Mouse (Mus musculus) heart, embryonic 16.5 days (tissue): Measurements from ENCODE around the gene Stk4. TPM values are rescaled to one million over a fixed set of nuclear protein-coding genes. Genes with fewer than 3 reads are reported as not detected.
"Not testable (repeated sequence)": the region's sequence is repeated elsewhere in the genome, so short reads cannot be mapped to it uniquely, and the experiment has no call there.

ENCODE experiments used
- ATAC-seq: fragments of 200-750 bp; cut with Nextera tagmentation; replicated peaks from 2 replicates; pipeline ENCODE4 v1.8.0; 2017; ENCODE audit warnings: moderate number of reproducible peaks; ENCODE audit not compliant: insufficient read depth, low FRiP score; ENCODE audit errors: extremely low read depth
- H3K27ac ChIP-seq: fragments of 300-500 bp; sonication (generic); 2 replicates; pipeline ENCODE4 v1.5.1; 2014; ENCODE audit warnings: mild to moderate bottlenecking, low read length, control low read depth, moderate library complexity
- H3K27me3 ChIP-seq: fragments of 300-500 bp; sonication (generic); 2 replicates; pipeline ENCODE4 v1.6.1; 2014; ENCODE audit warnings: low read length, mixed read lengths; ENCODE audit not compliant: control insufficient read depth, insufficient read depth
- H3K36me3 ChIP-seq: fragments of 300-500 bp; sonication (generic); 2 replicates; pipeline ENCODE4 v1.6.1; 2014; ENCODE audit not compliant: control insufficient read depth, insufficient read depth
- H3K4me1 ChIP-seq: fragments of 300-500 bp; sonication (generic); 2 replicates; pipeline ENCODE4 v1.6.1; 2014; ENCODE audit warnings: low read length, mixed read lengths; ENCODE audit not compliant: control insufficient read depth, insufficient read depth
- H3K4me2 ChIP-seq: fragments of 300-500 bp; sonication (generic); 2 replicates; pipeline ENCODE4 v1.6.1; 2014; ENCODE audit warnings: low read depth, mild to moderate bottlenecking, control low read depth, low read length
- H3K4me3 ChIP-seq: fragments of 300-500 bp; sonication (generic); 2 replicates; pipeline ENCODE4 v1.5.1; 2014; ENCODE audit warnings: mild to moderate bottlenecking, control low read depth, low read length
- H3K9ac ChIP-seq: fragments of 300-500 bp; sonication (generic); 2 replicates; pipeline ENCODE4 v1.6.1; 2014; ENCODE audit warnings: low read length, control low read depth
- H3K9me3 ChIP-seq: fragments of 300-500 bp; sonication (generic); replicated peaks from 2 replicates; pipeline ENCODE4 v1.6.1; 2016; ENCODE audit warnings: low read length; ENCODE audit not compliant: control insufficient read depth
- WGBS: fragments of 180-500 bp; shearing (Covaris S2); extraction: QIAGEN DNeasy Blood & Tissue Kit; methylation state at CpG from one replicate; pipeline ENCODE4 v1.1.7; 2014; 5-methylcytosine and 5-hydroxymethylcytosine counted together
- polyA plus RNA-seq: library from polyadenylated mRNA; unstranded; fragments of >200 nt; fragmentation: Nextera tagmentation; extraction: Ambion mirVana; gene quantifications from 2 replicates; pipeline ENCODE4 v1.2.1, GENCODE M21; 2015

Stk4 gene
- polyA plus RNA-seq, 1 experiment from 2014 or later = 17.8 TPM

DNA sequence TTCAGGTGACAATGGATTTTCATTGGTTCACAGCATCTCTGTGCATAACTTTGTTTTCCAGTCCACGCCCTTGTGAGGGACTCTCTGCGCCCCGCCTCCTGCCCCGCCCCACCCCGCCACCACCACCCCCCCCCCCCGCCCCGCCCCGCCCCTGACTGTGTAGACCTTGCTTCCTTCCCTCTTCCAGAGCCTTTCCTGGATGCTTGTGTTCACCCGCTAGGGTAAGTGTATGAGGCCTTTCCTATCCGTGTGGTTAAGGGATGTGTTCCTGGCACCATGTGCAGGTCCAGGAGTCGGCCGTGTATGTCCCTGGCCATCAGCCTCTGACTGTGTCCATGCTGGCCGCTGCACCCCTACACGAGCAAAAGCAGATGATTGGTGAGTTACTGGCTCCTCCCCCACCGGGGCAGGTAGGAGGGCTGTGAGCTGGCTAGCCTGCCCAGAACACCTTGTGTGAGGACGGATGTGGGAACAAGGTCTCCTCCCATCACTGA lies 22.9 kb upstream of the Stk4 start:
- Histone ChIP-seq H3K9me3 (no peaks in the 10 kb centered on the region), H3K9ac (no peak overlapping the region), H3K4me1 (no peaks in the 10 kb centered on the region), H3K36me3 (peaks cover 3% of the 10 kb centered on the region; the same call in 1 of the 2 replicates), H3K27me3 (peaks cover 9% of the 10 kb centered on the region), H3K4me3 (peak overlapping the region; percentile 23; the same call in 1 of the 2 replicates), H3K4me2 (peak overlapping the region; percentile 54), H3K27ac (no peak overlapping the region)
- no peak for ATAC-seq
- 6% methylated on average over 13 of the region's 16 CpGs for WGBS

DNA sequence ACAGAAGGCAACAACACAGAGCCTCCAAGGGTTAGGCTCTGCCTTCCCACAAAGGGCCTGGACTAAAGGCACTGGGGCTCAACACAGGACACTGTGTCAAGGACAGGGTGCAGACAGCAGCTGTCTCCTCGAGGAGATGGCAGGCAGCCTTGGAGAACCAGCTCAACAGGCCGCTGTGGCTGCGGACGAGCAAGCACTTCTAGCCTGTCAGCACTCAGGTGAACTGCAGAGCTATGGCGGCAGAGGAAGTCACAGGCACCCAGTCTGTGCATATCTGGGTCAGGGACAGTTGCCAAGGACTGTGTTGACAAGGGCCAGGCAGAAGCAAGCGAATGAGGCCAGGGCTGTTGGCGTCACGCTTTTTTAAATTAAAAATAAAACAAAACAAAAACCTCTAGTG lies 16.4 kb upstream of the Stk4 start:
- H3K4me2 ChIP-seq = peak overlapping the region; percentile 45
- no peak overlapping the region for H3K4me3 ChIP-seq
- ATAC-seq = peak; percentile 91
- H3K9me3 ChIP-seq = no peaks in the 10 kb centered on the region
- WGBS = 47% methylated on average over 8 of the region's 8 CpGs
- H3K27ac ChIP-seq = peak overlapping the region; percentile 72
- no peak overlapping the region for H3K9ac ChIP-seq
- peaks cover 5% of the 10 kb centered on the region; the same call in 1 of the 2 replicates for H3K27me3 ChIP-seq
- H3K36me3 ChIP-seq = peaks cover 30% of the 10 kb centered on the region
- H3K4me1 ChIP-seq = peaks cover 12% of the 10 kb centered on the region

DNA sequence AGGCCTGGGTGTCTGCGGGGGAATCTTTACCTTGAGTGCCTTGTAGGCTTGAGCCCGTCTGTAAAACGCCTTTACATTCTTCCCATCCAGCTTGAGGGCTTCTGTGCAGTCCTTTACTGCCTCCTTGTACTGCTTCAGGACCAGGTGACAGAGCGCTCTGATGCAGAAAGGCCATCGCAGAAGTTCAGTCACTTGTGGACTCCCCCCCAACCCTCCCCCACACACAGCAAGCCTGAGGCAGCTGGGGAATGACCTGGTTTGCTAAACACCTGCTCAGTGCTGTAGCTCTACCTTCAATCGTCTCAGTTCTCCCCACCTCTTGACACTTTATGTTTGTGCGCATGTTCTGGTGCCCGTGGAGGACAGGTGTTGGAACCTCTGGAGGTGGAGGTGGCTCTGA lies 15.5 kb upstream of the Stk4 start:
- Histone ChIP-seq H3K36me3 (peaks cover 39% of the 10 kb centered on the region), H3K27me3 (peaks cover 5% of the 10 kb centered on the region; the same call in 1 of the 2 replicates), H3K4me1 (peaks cover 12% of the 10 kb centered on the region), H3K4me2 (no peak overlapping the region), H3K9ac (no peak overlapping the region), H3K9me3 (no peaks in the 10 kb centered on the region), H3K27ac (no peak overlapping the region), H3K4me3 (no peak overlapping the region)
- no peak for ATAC-seq
- WGBS = 83% methylated on average over 8 of the region's 8 CpGs

DNA sequence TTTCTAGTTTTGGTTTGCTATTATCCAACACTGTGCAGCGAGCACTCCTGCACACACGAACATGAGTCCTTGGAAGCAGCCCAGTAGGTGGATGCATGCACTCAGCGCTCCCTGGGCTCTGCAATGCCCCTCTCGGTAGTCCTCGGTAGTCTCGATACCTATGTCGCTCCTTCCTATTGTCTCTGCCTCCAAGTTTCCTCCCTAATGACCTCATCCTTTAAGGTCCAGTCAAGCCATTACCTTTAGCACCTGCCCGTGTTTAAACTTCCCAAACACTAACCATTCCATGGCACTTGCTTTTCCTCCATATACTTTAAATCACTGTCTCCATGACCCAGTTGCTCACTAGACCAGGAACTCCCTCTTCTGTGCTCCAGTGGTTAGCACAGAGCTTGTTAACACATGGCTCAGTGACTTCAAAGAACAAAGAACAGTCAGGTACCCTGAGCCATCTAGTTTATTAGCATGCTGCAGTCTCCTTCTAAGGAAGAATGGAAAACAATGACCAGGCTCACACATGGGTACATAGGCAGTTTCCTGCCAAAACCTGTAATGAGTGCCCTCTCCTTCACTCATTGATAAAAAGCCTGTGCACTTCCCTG lies 10.4 kb upstream of the Stk4 start:
- Histone ChIP-seq H3K4me3 (no peak overlapping the region), H3K9me3 (no peaks in the 10 kb centered on the region), H3K4me2 (no peak overlapping the region), H3K9ac (no peak overlapping the region), H3K4me1 (0 out of 2 replicates have a peak, but pooled peaks cover 2% of the 10 kb centered on the region), H3K27ac (no peak overlapping the region), H3K27me3 (no peaks in the 10 kb centered on the region), H3K36me3 (peaks cover 60% of the 10 kb centered on the region)
- ATAC-seq = no peak
- 92% methylated on average over 8 of the region's 8 CpGs for WGBS

DNA sequence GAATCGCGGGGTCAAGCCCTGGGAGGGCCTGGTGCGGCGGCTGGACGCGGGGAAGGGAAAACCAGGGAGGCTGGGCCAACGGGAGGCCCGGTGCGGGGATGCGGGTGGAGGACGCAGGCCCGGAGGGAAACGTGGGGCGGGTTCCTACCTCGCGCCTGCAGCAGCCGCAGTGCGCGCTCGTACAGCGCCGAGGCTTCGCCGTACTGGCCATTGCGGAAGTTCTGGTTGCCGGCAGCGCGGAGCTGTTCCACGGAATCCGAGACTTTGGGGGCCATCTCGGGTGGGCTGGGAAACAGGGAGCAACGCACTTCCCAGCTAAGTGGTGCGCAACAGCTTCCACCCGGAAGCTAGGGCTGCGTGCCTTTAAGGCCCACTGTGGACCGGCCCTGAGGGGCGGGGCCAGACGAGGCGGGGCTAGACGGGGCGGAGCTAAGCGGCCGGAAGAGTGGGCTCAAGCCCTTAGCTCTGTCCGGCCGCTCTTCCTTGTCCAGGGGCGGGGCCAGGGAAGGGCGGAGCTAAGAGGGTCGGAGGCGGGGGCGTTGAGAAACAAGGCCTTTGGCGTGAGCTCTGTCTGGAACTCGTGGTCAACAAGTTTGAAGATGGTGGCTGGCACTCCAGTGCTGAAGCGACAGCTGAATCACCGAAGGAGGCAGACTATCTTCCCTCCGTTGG lies 779 bp downstream of the Stk4 start, which contains the start of gene Tomm34:
Gene Tomm34 (minus strand): TSS at position 405 of the 672 bp plus-strand sequence.
- H3K4me1 ChIP-seq = peaks cover 22% of the 10 kb centered on the region
- peaks cover 5% of the 10 kb centered on the region; the same call in 1 of the 2 replicates for H3K36me3 ChIP-seq
- peak within 1 kb of the TSS; percentile 96 for H3K4me3 ChIP-seq
- H3K9ac ChIP-seq = peak within 1 kb of the TSS; percentile 93
- H3K27me3 ChIP-seq = no peaks in the 10 kb centered on the region
- peak within 1 kb of the TSS; percentile 72 for H3K27ac ChIP-seq
- peak within 1 kb of the TSS; percentile 95 for H3K4me2 ChIP-seq
- H3K9me3 ChIP-seq = no peaks in the 10 kb centered on the region
- WGBS = 1% methylated on average over 55 of the region's 55 CpGs
- peak; percentile 94 for ATAC-seq

DNA sequence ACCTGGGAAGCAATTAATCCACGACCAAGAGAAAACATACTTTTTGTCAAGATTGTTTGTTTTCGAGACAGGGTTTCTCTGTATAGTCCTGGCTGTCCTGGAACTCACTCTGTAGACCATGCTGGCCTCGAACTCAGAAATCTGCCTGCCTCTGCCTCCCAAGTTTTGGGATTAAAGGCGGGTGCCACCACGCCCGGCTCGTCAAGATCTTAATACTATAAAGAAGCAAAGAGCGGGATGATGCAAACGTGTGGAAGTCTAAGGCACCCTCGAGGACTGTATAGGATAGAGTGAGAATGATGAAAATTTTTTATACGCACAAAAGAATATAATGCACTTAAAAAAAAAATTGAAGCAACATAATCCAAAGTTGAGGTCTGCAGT lies 1.3 kb downstream of the Stk4 start:
- not testable (repeated sequence) for ATAC-seq, H3K36me3 ChIP-seq, H3K9ac ChIP-seq, H3K27me3 ChIP-seq, H3K9me3 ChIP-seq
- 74% methylated on average over 11 of the region's 11 CpGs for WGBS
- H3K4me1 ChIP-seq = peaks cover 22% of the 10 kb centered on the region
- H3K4me2 ChIP-seq = peak overlapping the region; percentile 95
- H3K4me3 ChIP-seq = peak overlapping the region; percentile 96
- peak overlapping the region; percentile 72 for H3K27ac ChIP-seq

DNA sequence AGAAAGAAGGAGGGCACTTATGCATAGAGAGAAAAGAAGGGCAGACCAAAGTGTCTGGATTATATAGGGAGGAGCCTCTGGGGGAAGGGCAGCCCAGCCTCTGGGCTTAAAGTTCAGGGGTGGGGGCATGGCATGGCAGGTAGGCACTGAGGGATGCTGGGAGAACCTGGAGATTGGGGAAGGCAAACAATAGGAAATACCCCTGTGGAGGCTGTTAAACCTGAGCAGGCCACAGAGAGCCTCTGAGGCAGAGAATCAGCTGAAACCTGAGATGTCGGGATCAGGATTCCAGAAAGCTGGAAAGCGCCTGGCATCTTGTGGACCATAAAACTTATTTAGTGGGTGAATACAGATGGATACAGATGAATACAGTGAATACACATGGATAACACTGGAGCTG lies 2.0 kb downstream of the Stk4 start:
- no peaks in the 10 kb centered on the region for H3K9me3 ChIP-seq
- no peaks in the 10 kb centered on the region for H3K36me3 ChIP-seq
- no peaks in the 10 kb centered on the region for H3K27me3 ChIP-seq
- ATAC-seq = no peak
- H3K9ac ChIP-seq = no peak overlapping the region
- H3K27ac ChIP-seq = no peak overlapping the region
- H3K4me1 ChIP-seq = peaks cover 22% of the 10 kb centered on the region
- WGBS = 81% methylated on average over 2 of the region's 2 CpGs
- H3K4me3 ChIP-seq = no peak overlapping the region
- H3K4me2 ChIP-seq = no peak overlapping the region

DNA sequence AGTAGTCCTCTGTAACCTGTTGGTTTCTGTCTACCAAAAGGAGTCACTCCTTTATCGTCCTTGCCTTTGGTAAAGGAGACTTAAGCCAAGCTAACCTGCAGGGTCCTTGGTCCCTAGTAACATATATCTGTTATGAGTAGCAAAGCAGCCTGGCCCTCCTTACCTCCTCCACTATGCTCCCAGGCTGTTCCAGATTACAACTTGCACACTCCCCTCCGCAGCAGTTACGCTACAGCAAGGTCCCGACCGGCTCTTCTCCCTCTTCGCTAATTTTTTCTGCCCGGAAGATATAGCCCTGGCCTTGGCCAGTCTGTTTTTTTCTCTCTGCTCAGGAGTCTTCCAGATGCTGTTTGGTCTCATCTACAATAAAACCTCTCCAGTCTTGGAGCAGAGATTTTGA lies 3.0 kb downstream of the Stk4 start:
- no peak overlapping the region for H3K27ac ChIP-seq
- H3K4me3 ChIP-seq = no peak overlapping the region
- ATAC-seq = no peak
- H3K36me3 ChIP-seq = no peaks in the 10 kb centered on the region
- no peaks in the 10 kb centered on the region for H3K9me3 ChIP-seq
- no peak overlapping the region for H3K9ac ChIP-seq
- WGBS = 78% methylated on average over 7 of the region's 7 CpGs
- peaks cover 20% of the 10 kb centered on the region for H3K4me1 ChIP-seq
- H3K4me2 ChIP-seq = no peak overlapping the region
- H3K27me3 ChIP-seq = no peaks in the 10 kb centered on the region

DNA sequence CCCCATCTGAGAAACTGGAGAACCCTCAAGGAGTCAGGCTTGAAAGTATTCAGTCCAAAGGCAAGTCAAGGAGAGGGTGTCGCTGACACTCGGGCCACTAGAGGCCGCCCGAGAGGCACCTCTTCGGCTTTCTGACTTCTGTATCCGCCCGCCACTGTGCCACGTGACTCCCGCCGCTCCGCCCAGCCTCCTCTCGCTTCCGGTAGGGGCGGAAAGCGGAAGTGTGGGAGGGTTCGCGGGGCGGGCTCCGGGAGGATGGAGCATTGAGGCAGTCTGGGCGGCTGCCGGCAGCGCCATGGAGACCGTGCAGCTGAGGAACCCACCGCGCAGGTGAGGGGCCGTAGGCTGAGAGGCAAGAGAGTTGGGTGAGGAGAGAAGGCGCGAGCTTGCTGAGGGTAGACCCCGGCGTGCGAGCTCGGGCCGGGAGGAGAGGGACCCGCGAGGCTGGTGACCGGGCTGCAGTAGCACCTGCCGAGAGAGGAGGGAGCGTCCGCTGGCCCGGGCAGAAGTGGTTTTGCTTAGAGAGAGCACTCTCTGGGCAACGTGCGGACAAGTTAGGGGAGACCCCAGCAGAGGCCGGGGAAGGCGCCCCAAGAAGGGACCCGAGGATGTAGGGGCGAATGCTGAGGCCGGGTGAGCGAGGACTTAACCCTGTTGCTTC lies 3.9 kb downstream of the Stk4 start:
- 0% methylated on average over 48 of the region's 48 CpGs for WGBS
- Histone ChIP-seq H3K4me3 (peak overlapping the region; percentile 94), H3K4me2 (peak overlapping the region; percentile 71), H3K36me3 (no peaks in the 10 kb centered on the region), H3K27ac (peak overlapping the region; percentile 63), H3K27me3 (no peaks in the 10 kb centered on the region), H3K9me3 (no peaks in the 10 kb centered on the region), H3K9ac (peak overlapping the region; percentile 91), H3K4me1 (peaks cover 18% of the 10 kb centered on the region)
- peak; percentile 81 for ATAC-seq
